Mouse (Mus musculus) lung, embryonic 16.5 days (tissue): Measurements from ENCODE around the gene Slc51b. TPM values are rescaled to one million over a fixed set of nuclear protein-coding genes. Genes with fewer than 3 reads are reported as not detected.

Experiments
- ATAC-seq: fragments of 200-750 bp; cut with Nextera tagmentation; 2 replicates; pipeline ENCODE4 v1.8.0; 2017; ENCODE audit warnings: low read depth, mild to moderate bottlenecking, moderate library complexity
- H3K27ac ChIP-seq: fragments of 300-500 bp; sonication (generic); 2 replicates; pipeline ENCODE4 v1.5.1; 2014; ENCODE audit warnings: mild to moderate bottlenecking, control low read depth, low read length
- H3K27me3 ChIP-seq: fragments of 300-500 bp; sonication (generic); 2 replicates; pipeline ENCODE4 v1.6.1; 2014; ENCODE audit warnings: low read depth, low read length, mixed read lengths; ENCODE audit not compliant: control insufficient read depth, insufficient read depth
- H3K36me3 ChIP-seq: fragments of 300-500 bp; sonication (generic); 2 replicates; pipeline ENCODE4 v1.6.1; 2014; ENCODE audit warnings: low read length; ENCODE audit not compliant: control insufficient read depth, insufficient read depth
- H3K4me1 ChIP-seq: fragments of 300-500 bp; sonication (generic); replicated peaks from 2 replicates; pipeline ENCODE4 v1.6.1; 2014; ENCODE audit warnings: low read length, mixed read lengths; ENCODE audit not compliant: control insufficient read depth, insufficient read depth
- H3K4me2 ChIP-seq: fragments of 300-500 bp; sonication (generic); 2 replicates; pipeline ENCODE4 v1.6.1; 2014; ENCODE audit warnings: low read depth, low read length, control low read depth
- H3K4me3 ChIP-seq: fragments of 300-500 bp; sonication (generic); 2 replicates; pipeline ENCODE4 v1.5.1; 2014; ENCODE audit warnings: mild to moderate bottlenecking, low read length, control low read depth
- H3K9ac ChIP-seq: fragments of 300-500 bp; sonication (generic); 2 replicates; pipeline ENCODE4 v1.6.1; 2014; ENCODE audit warnings: low read length, control low read depth
- H3K9me3 ChIP-seq: fragments of 300-500 bp; sonication (generic); 2 replicates; pipeline ENCODE4 v1.6.1; 2016; ENCODE audit warnings: low read length; ENCODE audit not compliant: control insufficient read depth
- WGBS: fragments of 180-500 bp; shearing (Covaris S2); extraction: QIAGEN DNeasy Blood & Tissue Kit; methylation state at CpG from one replicate; pipeline ENCODE4 v1.1.7; 2014; 5-methylcytosine and 5-hydroxymethylcytosine counted together
- polyA plus RNA-seq: library from polyadenylated mRNA; unstranded; fragments of >200 nt; fragmentation: Nextera tagmentation; extraction: Ambion mirVana; gene quantifications from 2 replicates; pipeline ENCODE4 v1.2.1, GENCODE M21; 2015

Slc51b gene
- not detected in 2 replicates for polyA plus RNA-seq

DNA sequence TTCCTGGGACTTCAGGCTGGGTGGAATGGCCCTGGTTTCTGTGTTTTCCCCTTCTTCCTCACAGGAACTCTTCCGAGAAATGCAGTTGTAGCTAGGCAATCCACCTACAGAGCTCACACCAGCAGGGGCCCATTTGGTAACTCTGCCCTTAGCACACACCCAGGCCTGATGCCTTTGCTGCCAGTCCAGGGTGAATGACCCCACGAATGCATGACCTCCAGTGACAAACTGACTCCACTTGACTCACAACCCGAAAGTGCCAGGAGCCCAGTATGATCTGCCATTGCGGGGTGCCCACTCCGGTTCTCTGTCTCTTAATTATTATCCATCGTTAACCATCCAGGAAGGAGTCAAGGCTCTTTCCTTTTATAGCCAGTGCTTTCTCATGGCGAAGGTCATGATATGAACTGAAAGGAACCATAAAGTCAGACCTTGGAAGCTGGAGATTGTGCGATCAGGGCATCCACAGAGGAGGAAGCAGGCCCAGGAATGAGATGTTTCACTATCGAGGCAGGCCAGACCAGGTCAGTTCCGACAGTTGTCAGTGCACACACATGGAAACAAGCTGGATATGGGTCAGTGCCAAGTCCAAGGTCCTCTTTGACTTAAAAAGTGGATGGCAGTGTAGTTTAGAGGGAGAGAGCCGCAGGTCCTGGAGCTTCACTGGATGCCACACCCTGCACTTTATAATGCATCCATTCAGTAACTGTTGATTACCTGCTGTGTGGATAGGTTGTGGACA, at the start of gene Slc51b:
Slc51b (minus strand) TSS at position 196 of the 742 bp plus-strand sequence.
- no peak within 1 kb of the TSS for H3K4me3 ChIP-seq
- no peaks in the 10 kb centered on the region for H3K4me1 ChIP-seq
- no peaks in the 10 kb centered on the region for H3K9me3 ChIP-seq
- H3K27ac ChIP-seq: no peak within 1 kb of the TSS
- H3K36me3 ChIP-seq: no peaks in the 10 kb centered on the region
- H3K27me3 ChIP-seq: no peaks in the 10 kb centered on the region
- WGBS: 73% methylated on average over 11 of the region's 11 CpGs
- no peak within 1 kb of the TSS for H3K9ac ChIP-seq
- ATAC-seq: no peak
- H3K4me2 ChIP-seq: no peak within 1 kb of the TSS

DNA sequence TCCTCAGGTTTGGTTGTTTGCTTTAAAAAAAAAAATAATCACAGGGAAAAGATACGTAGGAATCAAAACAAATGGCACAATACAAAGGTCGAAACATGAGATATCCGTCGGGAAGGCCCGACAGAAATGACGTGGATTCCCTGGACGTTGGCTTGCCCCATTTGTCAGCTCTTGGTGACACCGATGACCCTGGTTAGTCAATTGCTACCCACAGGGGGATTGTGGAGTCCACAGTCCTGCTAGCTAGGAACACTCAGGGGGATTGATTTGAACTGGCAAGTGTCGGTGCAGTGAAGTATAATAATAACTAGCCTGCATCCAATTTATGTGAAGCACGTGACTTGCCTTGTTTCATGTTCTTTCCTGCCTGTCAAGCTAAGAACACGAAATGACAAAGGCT, 44.9 kb upstream of the Slc51b start:
- Histone ChIP-seq H3K9me3 (no peaks in the 10 kb centered on the region), H3K9ac (no peak overlapping the region), H3K27ac (no peak overlapping the region), H3K36me3 (peaks cover 11% of the 10 kb centered on the region), H3K27me3 (no peaks in the 10 kb centered on the region), H3K4me1 (peaks cover 3% of the 10 kb centered on the region), H3K4me2 (no peak overlapping the region), H3K4me3 (no peak overlapping the region)
- ATAC-seq: no peak
- 37% methylated on average over 11 of the region's 11 CpGs for WGBS

DNA sequence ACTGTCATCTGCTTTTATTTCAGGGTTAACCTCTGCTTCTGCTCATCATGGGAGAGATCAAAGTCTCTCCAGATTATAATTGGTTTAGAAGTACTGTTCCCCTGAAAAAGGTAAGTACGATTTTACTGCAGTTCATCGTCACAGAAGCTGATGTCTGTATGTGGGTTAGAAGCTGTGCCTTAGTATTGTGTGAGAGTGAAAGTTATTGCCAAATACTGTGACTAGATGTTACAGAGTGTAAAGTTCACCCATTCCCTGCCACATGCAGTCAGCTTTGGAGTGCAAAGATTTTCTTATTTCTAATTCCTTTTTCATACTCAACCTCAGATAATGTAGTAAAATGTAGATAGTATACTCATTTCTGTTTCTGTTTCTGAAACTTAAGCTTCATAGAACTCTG, 42.5 kb upstream of the Slc51b start:
- H3K4me3 ChIP-seq: no peak overlapping the region
- no peak for ATAC-seq
- WGBS: 91% methylated on average over 2 of the region's 2 CpGs
- H3K27ac ChIP-seq: no peak overlapping the region
- no peaks in the 10 kb centered on the region for H3K9me3 ChIP-seq
- no peak overlapping the region for H3K4me2 ChIP-seq
- H3K36me3 ChIP-seq: peaks cover 11% of the 10 kb centered on the region
- peaks cover 18% of the 10 kb centered on the region for H3K4me1 ChIP-seq
- no peaks in the 10 kb centered on the region for H3K27me3 ChIP-seq
- H3K9ac ChIP-seq: no peak overlapping the region

DNA sequence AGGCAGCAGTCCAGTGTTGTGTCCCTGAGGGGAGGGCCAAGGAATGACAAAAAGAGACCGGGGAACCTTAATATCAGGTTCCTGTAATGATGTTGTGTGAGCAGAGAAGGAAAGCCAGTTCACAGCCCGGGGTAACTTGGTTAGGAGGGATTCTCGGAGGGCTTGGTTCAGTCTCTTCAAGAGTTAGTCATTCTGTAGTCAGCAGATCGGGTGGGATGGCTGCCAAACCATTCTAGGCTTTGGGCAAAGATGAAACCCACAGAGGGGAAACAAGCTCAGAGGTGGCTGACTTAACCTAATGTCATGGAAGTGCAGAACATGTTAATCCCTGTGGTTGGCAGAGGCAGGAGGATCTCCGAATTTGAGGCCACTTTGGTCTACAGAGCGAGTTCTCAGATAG, 41.4 kb upstream of the Slc51b start:
- H3K36me3 ChIP-seq: peaks cover 11% of the 10 kb centered on the region
- H3K27me3 ChIP-seq: no peaks in the 10 kb centered on the region
- H3K9ac ChIP-seq: no peak overlapping the region
- no peaks in the 10 kb centered on the region for H3K9me3 ChIP-seq
- H3K4me2 ChIP-seq: no peak overlapping the region
- WGBS: 90% methylated on average over 6 of the region's 6 CpGs
- no peak overlapping the region for H3K27ac ChIP-seq
- peaks cover 19% of the 10 kb centered on the region for H3K4me1 ChIP-seq
- H3K4me3 ChIP-seq: no peak overlapping the region
- ATAC-seq: no peak

DNA sequence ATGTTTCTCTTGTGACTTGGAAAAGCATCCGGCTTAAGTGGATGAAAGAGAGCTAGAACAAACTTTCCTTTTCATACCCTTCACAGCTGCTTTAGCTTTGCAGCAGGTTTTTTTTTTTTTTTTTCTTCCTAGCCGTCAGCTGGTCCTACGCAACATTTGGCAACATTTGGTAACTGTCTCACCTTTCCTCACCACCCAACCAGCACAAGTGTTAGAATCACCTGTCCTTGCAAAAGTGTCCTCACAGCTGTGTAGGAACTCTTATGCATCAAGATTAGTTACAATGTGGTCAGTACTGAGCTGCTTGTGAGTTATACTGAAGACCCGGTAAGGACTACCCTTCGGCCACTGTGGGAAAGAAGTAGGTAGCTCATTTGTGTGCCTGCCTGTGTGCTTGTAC, 39.8 kb upstream of the Slc51b start:
- Histone ChIP-seq H3K27ac (peak overlapping the region; percentile 60; the same call in 1 of the 2 replicates), H3K4me2 (peak overlapping the region; percentile 38), H3K4me3 (peak overlapping the region; percentile 20; the same call in 1 of the 2 replicates)

DNA sequence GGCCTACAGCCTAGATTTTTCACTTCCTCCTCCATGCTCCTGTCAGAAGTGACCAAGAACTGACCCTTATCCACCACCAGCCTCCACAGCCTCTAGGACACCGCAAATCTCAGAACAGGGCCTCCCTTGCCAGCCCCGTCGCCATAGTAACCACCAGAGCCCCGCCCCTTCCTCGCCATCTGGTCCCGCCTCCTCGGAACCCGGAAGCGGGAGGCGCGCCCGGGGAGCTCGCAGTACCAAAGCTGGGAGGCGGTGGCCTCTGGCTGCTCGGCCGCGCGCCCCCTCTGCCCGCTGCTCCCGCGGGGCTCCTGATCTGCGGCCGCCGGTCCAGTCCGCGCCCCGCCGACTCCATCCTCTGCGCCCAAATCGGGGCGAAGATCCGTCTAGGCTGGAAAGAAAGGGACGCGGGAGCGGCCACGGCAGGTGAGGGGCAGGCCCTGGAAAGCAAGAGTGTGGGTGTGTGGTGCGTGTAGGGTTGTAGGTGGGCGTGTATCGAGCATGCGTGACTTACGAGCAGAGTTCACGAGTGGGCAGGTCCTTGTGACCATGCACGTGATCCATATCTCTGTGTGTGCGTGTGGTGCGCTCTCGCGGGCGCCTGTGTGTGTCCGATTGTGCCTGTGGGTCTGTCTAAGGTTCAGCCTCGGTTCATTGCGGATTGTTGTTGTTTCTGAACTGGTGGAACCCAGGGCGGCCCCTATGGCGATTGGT, 38.1 kb upstream of the Slc51b start, which contains the start of gene Spg21:
Spg21 (plus strand) TSS at position 216 of the 711 bp plus-strand sequence.
- peaks cover 4% of the 10 kb centered on the region for H3K36me3 ChIP-seq
- H3K9me3 ChIP-seq: no peaks in the 10 kb centered on the region
- H3K27ac ChIP-seq: peak within 1 kb of the TSS; percentile 85
- peak within 1 kb of the TSS; percentile 88 for H3K9ac ChIP-seq
- H3K27me3 ChIP-seq: no peaks in the 10 kb centered on the region
- WGBS: 0% methylated on average over 53 of the region's 53 CpGs
- H3K4me2 ChIP-seq: peak within 1 kb of the TSS; percentile 65
- peaks cover 19% of the 10 kb centered on the region for H3K4me1 ChIP-seq
- peak; percentile 97 for ATAC-seq
- peak within 1 kb of the TSS; percentile 90 for H3K4me3 ChIP-seq

More for the DNA sequence above, 39.8 kb upstream of the Slc51b start:
- Histone ChIP-seq H3K36me3 (peaks cover 9% of the 10 kb centered on the region), H3K9ac (no peak overlapping the region), H3K4me1 (peaks cover 19% of the 10 kb centered on the region), H3K9me3 (no peaks in the 10 kb centered on the region), H3K27me3 (no peaks in the 10 kb centered on the region)
- WGBS: 49% methylated on average over 5 of the region's 5 CpGs
- ATAC-seq: no peak

DNA sequence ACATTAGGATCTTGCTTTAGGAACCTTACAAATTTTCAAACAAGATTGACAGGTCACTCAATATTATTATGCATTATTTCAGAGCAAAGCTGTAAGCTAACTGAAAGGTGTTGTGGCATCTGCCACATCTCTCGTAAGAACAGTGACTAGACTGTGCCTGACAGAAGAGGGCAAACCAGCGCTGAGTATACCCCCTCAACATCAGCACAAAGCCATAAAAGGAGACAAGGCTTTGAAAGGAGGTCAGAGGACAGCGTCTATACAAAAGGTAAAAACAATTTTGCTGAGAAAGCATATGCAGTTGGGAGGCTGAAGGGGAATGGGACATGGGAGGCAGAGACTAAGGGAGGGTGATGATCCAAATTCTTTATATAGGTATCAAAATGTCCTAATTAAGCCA, 37.4 kb upstream of the Slc51b start:
- H3K9me3 ChIP-seq: no peaks in the 10 kb centered on the region
- H3K9ac ChIP-seq: no peak overlapping the region; the same call in none of the 2 replicates
- ATAC-seq: 0 out of 2 replicates have a peak, but pooled peaks have one; percentile 0
- peak overlapping the region; percentile 90 for H3K4me3 ChIP-seq
- peak overlapping the region; percentile 65 for H3K4me2 ChIP-seq
- peaks cover 19% of the 10 kb centered on the region for H3K4me1 ChIP-seq
- peak overlapping the region; percentile 67; the same call in 1 of the 2 replicates for H3K27ac ChIP-seq
- H3K36me3 ChIP-seq: no peaks in the 10 kb centered on the region
- no peaks in the 10 kb centered on the region for H3K27me3 ChIP-seq
- WGBS: 64% methylated on average over 3 of the region's 3 CpGs

DNA sequence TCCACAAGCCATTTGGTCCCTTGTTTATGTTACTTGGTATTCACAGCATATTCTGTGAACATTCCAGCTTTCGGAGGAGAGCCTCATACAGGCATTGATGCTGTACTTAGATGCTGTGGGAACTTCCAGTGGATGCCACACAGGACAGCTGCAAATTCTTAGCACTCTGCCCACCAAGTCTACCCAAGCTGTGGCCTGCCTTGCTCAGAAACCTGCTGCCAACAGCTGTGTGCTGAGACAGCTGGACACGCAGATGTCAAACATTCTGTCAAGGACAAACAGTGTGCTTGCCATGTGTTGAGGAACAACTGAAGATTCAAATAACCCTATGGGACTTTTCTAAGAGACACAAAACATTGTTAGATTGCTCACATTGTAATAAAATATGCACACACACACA, 36.2 kb upstream of the Slc51b start:
- Histone ChIP-seq H3K4me2 (no peak overlapping the region), H3K4me3 (no peak overlapping the region), H3K27me3 (no peaks in the 10 kb centered on the region), H3K27ac (no peak overlapping the region), H3K36me3 (no peaks in the 10 kb centered on the region), H3K4me1 (peaks cover 19% of the 10 kb centered on the region), H3K9ac (no peak overlapping the region), H3K9me3 (no peaks in the 10 kb centered on the region)
- ATAC-seq: no peak
- WGBS: 68% methylated on average over 2 of the region's 2 CpGs

DNA sequence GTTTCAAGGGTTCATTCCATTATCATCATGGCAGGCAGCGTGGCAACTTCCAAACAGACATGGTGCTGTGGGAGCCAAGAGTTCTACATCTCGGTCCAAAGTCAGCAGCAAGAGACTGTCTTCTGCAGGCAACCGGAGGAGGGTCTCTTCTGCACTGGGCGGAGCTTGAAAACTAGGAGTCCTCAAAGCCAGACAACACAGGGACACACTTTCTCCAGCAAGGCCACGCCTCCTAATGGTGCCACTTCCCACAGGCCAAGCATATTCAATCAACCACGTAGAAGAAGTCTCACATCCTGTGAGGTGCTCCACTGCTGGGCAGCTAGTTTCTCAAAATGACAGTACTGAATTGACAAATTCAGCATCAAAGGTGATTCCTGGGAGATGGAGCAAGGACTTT, 25.2 kb upstream of the Slc51b start:
- Histone ChIP-seq H3K27ac (no peak overlapping the region), H3K4me1 (no peaks in the 10 kb centered on the region), H3K9me3 (no peaks in the 10 kb centered on the region), H3K9ac (no peak overlapping the region), H3K36me3 (peaks cover 28% of the 10 kb centered on the region), H3K27me3 (no peaks in the 10 kb centered on the region), H3K4me2 (no peak overlapping the region), H3K4me3 (no peak overlapping the region)
- WGBS: 85% methylated on average over 6 of the region's 6 CpGs
- ATAC-seq: no peak
